Mouse (Mus musculus): ENCODE results near the gene Krt39.
A peak's percentile ranks its signal among the peaks of the same experiment; 100 is the strongest.

The Krt39 gene

DNA sequence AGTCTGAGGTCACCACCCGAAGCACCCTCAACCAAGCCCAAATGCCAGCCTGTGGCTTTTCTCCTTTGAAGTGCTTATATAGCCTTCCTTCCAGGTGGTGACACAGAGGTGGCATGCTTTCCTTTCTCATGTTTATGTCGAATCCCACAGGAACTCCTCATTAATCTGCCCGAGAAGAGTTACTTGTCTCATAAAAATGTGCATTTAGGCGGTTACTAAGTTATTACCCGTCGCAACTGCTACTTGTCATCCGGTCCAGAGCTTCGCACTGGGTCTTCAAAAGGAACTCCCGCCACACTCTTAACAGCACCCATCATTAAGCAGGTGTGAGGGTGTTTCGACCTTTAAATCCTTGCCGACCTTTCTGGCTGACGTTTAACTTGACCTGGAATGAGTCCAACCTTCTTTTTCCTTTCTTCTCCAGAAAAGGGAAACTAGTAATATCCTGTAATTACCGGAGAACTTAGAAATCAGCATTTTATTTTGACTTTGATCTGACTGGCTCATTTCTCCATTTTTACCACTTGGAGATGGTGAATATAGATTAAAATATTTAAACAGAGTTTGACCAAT is at the start of gene Krt39:
Gene Krt39, minus strand, starts transcription at position 51 of the 573 bp plus-strand sequence.
- no peak for DNase-seq (ENCODE audit: low read depth)

DNA sequence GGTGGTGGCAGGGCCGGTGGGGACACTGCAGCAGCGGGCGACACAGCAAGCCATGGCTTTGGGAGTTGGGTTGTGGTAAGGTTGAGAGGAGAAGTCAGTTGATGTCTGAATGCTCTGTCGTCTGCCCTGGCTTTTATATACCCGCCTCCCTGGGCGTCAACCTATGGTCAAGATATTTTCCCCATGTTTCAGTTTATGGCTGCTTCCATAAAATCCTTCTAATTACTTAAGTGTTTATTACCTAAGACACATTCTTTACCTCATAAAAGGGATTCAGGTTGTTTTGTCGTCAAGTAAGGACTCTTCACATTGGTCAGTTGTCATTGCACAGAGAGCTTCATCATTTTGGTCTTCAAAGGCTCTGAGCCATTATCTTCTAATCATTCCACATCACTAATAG is 45.4 kb upstream of the Krt39 start, which contains the start of gene Krtap3-1:
Gene Krtap3-1, minus strand, starts transcription at position 101 of the 400 bp plus-strand sequence.
- no peak for DNase-seq (ENCODE audit: low read depth)

DNA sequence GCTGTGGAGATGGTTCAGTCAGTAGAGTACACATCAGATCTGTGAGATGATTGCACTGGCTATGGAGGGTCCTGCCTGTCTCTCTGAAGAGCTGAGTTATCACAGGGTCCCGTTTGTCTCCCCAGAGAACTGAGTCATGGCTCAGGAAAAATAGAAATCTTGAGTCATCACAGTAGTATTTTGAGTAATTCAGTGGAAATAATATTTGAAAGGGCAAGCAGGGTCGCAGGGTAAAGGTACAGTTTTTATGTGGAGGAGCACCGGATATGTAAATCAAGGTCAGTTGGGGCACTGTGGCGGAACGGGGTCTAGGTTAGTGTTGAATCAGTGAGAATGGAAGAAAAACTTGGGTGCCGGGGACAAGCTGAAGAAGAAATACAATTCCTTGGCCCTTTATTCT is 41.4 kb upstream of the Krt39 start:
- no peak for DNase-seq (ENCODE audit: low read depth)

DNA sequence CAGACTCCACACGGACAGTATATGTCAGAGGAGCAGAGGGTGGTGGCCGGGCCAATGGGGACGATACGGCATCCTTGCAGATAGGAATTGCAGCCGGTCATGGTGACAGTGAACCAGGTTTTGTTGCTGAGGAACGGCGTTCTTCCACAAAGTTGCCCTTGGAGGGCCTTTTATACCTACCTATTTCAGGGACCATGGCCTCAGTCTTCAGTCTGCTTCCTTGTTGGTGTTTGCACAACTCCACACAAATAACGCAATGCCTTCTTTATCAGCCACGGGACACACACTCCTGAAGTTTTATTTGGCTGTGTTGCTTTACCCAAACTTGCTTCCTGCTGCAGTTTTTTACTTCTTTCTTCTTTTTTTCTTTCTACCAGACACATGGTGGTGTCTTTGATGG is 38.2 kb upstream of the Krt39 start, which contains the start of gene Gm11939:
Gene Gm11939, minus strand, starts transcription at position 101 of the 400 bp plus-strand sequence.
- DNase-seq (ENCODE audit: low read depth): no peak

DNA sequence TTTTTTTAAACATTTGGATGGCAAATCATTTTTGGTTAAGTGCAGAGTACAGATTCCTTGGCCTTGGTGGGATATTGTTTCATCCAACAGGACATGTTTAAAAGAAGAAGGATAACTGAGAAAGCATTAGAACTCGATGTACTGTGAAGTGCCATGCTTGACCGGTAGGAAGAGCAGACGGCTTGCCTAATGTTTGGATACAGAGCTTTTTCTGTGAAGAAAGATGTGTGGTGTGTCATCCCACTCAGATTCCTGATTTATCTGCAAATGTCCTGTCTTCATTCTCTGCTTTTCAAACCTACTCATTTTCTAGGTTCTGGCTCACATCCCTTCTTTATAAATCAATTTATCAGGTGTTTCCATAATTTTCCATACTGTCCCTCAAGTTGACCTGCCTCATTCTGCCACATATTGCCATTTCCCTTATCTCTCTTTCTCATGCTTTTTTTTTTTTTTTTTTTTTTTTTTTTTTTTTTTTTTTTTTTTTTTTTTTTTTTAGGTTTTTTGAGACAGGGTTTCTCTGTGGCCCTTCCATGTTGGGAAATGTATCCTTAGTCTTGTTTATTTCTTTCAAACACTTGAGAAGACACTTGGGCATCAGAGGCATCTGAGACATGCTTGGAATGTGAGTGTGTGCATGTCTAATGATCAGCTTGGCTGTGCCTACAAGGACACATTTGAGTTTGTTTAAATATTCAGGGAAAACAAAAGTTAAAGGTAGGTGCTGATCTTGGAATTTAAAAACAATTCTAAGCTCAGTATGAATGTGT is 37.0 kb upstream of the Krt39 start:
- no peak for DNase-seq (ENCODE audit: low read depth)

DNA sequence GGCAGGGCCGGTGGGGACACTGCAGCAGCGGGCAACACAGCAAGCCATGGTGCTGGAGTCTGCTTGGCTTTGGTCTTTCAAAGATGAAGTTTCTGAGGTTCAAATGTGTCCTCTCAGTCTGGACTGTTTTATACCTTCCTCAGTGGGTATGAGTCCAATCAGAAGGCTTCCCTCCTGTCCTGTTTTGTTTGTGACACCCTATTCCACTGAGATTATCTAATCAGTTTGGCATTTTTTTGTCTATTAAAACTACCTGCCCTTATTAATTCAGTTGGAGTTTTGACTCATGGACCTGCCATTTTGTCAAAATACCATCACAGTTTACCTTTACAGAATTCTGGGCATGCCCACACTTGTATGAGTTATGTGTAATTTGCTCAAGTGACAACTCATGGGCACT is 35.6 kb upstream of the Krt39 start, which contains the start of gene Krtap3-2:
Gene Krtap3-2, minus strand, starts transcription at position 101 of the 400 bp plus-strand sequence.
- no peak for DNase-seq (ENCODE audit: low read depth)

DNA sequence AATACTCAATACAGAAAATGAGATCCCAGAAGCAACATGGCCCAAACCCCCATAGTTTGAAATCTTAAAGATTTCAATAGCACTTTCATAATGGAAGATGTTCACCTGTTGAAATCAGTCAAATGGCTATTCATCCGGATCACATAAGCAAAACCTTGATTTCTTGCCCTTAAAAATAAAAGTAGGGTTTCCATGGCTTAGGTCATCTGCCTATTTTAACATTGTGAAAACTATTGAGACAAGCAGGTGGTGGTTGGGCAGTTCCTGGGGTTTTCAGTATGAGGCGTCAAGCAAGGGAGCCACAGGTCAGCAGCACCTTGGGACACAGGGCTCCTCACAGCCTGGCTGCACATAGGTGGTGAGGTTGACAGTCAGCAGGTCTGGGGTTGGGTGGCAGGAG is 35.1 kb upstream of the Krt39 start:
- DNase-seq (ENCODE audit: low read depth): no peak

DNA sequence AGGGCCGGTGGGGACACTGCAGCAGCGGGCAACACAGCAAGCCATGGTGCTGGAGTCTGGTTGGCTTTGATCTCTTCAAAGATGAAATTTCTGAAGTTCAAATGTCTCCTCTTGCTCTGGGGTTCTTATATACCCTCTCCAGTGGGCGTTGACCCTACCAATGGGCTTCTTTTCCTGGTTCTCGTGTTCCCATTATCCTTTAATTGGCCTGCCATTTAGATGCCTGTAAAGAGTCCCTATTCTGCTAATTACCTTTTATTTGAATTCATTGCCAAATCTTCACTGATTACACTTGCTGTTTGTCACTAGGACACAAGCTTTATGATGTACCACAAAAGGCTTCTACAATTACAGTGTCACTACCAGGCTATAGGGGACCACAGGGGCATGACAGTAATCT is 29.6 kb upstream of the Krt39 start, which contains the start of gene Krtap3-3:
Gene Krtap3-3, minus strand, starts transcription at position 101 of the 400 bp plus-strand sequence.
- no peak for DNase-seq (ENCODE audit: low read depth)

DNA sequence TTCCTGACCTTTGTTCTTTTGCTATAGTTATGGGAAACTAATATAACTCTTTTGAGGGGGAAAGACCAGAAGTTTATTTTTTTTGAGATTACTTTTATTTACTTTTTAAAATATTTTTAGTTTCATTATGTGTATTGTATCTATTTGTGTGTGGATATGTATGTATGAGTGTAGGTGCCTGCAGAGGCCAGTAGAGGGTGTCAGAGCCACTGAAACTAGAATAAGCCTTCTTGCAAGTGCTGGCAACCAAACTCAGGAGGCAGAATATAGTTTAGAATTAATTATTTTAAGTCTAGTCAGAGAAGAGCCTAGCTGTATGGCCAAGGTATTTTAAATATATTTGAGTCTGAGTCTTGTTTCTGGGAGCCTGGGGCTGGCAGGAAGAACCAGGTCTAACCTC is 26.8 kb upstream of the Krt39 start:
- DNase-seq (ENCODE audit: low read depth): peak; percentile 12

DNA sequence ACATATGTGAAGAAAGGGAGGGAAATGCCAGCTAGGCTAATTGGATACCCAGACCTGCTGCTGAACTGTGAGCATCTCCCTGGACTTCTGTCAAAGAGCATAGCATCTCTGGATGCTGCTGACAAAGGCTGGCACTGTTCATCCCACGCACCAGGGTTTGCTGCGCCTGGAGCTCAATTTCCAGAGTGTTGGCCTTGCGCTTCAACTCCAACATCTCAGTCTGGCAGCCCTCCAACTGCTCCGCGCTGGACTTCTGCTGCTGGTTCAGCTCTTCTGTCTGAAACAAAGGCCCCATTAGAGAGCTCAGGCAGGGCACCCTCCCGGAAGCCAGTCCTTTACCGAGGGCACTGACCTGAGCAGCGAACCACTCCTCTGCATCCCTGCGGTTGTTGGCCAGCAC is 18.6 kb upstream of the Krt39 start:
- no peak for DNase-seq (ENCODE audit: low read depth)

DNA sequence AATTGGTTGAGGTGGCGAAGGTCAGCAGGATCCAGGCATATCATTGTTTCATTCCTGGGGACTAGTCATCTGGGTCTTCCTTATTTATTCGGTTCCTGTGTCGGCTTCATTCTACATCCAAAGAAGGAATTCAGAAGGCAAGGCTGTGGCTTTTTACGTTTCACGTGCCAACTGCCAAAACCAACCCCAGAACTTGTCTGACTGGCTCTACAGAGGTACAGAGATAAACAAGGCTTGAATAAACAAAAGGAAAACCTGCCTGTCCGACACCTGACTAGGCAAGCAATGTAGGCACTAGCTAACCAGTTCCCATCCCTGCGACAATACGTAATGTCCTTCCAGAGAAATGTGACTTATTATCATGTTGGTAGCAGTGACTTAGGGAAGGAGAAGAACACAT is 7.0 kb downstream of the Krt39 start:
- no peak for DNase-seq (ENCODE audit: low read depth)

DNA sequence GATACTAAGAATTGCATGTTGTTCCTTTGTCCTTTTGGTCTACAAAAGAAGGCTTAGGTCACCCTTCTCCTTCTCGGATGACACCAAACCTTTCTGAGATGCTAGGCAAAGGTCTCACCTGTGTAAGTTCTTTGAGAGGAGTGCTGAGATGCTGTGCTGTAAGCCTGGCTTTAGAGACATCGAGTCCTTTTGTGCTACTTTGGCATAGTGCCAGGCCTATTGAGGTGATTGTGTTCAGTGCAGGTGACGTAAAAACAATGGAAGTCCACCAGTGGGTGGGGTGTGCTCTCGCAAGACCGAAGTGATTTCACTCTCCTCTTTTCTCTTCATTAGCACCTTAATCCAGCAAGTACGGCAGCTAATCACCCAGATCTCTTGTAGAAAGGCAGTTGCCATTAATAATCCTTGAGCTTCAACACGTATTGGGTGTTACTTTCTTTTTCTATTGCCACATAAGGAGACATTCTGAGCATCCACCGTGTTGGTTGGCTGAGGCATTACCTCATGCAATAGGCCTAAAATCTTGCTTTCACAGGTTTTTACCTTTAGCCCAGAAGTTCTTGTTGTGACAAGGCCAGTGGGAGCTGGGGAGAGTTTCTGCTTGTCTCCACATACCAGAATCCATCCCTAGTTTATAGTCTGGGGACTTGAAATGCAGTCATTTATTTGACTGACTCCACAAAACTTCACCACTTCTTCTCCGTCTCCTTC is 20.9 kb downstream of the Krt39 start:
- DNase-seq (ENCODE audit: low read depth): no peak

DNA sequence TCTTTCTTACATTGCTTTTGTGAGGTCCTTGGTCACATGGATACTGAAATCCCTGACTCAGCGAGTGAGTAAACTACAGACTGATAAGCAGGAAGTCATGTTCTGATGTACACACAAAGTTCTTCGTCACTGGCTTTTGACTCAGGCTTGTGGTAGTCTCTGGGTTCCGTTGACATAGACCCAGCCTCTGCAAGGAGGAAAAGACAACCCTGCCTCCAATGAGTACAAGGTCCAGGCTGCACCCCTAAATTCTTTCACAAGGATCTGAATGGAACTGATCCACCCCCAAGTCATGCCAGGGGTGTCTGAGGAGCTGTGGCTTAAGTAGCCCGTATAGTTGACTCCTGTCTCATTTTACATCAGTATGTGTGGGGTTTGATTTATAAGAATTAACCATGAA is 24.7 kb downstream of the Krt39 start:
- peak; percentile 17 for DNase-seq (ENCODE audit: low read depth)

DNA sequence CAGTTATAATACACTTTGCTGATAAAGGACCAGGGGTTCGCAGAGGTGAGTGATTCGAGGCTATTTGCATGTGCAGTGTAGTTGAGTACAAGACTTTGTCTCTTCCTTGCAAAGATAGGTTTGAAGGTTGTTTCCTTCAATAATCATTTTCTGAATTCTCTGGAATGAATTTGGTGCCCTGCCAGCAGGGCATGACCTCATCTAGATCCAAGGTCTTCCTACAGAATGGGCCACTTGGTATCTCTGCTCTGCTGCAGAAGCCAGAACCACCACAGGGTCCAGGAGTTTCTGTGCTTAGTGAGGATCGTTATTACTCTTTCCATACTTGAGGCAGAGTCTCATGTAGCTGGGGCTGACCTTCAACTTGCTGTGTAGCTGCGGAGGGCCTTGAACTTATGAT is 26.4 kb downstream of the Krt39 start:
- DNase-seq (ENCODE audit: low read depth): no peak

DNA sequence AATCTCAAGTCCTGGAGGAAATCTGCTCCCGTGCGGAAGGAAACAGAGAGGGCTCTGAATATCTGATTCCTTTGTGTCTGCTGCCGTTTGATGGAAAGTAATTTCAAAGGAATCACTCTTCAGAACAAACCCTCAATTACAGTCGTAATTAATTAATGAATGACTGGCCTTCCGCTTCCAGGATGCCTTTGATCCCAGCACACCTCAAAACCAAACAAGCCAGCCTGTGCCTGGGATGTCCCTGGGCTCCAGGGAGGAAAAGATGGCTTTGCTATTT is 27.6 kb downstream of the Krt39 start:
- DNase-seq (ENCODE audit: low read depth): no peak

DNA sequence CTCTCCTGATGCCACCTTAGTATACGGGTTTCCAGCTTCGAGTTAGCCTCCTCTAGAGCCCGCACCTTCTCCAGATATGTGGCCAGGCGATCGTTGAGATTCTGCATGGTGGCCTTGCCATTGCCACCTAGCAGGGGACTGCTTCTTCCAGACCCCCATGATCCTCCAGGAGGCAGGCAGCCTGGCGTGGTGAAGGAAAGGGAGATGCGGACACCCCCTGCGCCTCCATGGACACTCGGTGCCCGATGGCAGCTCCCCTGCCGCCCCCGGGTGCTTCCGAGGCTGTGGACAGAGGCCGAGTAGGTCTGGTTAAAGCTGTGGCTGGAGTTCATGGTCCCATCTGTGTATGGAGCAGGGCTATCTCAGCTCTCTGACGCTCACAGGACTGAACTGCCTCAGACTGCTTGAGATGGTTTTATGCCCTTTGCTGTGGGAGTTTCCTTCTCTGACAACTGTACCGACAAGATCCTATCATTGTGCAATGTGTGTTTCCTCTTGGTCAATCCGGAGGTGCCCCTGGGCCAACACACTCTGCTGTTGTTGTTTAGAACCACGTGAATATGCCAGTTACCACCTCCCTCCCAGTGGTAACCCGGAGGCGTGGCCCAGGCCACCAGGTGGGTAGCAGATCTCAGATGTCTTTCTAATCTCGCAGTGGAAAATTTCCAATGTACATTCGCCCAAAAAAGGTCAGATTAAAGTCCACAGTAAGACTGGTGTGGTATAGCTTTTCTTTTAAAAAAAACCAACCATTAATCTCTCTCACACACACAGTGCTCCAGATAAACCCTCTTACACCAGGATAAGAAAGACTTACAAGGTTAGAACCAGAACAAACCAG is 28.2 kb downstream of the Krt39 start, which contains the start of gene Krt23:
Gene Krt23, minus strand, starts transcription at position 405 of the 841 bp plus-strand sequence.
- DNase-seq (ENCODE audit: low read depth): peak; percentile 29

DNA sequence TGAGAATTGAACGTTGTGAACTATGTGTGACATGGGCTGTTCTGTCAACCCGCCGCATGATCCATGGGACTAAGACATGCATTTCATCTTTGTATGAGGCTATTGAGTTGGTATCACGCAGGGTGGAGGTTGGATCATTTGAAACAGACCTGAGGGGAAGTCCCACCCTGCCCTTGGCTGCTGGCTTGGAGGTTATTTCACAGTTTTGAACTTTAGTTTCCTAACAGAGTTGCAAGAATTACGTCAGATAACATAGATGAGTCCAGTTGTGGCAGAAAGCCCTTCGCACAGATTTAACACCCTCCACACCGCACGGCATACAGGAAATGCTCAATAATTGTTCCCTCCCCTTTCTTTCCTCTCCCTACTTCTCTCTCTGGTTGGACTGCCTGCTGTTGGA is 30.1 kb downstream of the Krt39 start:
- DNase-seq (ENCODE audit: low read depth): no peak

DNA sequence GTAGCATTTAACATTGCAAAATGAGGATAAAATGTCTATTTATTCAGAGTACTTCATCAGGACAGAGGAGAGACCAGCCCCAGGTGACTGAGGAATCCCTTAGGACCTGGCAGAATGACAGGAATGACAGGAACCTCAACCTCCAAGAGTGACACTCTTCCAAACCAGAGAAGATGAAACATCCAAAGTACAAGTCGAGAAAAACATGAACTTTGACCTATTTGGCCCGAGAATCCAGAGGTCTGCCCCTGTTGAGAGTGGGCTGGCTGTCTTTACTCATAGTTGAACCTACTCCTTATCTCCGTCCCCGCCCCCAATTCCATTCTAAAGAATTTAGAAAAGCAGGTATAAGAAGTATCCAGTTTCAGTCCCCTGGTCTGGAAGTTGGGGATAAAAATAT is 30.5 kb downstream of the Krt39 start:
- no peak for DNase-seq (ENCODE audit: low read depth)

DNA sequence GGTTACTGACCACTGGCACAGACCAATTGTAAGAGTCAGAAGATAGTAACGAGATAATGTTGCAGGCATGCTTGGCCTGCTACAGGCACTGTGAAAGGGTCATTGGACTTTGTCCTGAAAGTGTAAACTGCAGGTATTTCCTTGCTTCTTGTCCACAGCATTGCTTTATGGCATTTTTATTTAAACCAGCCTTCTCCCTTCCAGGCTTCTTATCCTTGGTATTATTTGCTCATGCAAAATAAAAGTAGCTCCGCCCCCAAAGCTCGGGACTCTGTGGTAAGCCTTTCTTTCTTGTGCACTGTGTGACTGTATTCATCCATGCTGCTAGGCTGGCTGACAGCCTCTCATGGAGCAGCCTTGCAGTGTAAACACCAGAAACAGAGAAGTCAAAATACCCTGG is 31.9 kb downstream of the Krt39 start:
- no peak for DNase-seq (ENCODE audit: low read depth)

DNA sequence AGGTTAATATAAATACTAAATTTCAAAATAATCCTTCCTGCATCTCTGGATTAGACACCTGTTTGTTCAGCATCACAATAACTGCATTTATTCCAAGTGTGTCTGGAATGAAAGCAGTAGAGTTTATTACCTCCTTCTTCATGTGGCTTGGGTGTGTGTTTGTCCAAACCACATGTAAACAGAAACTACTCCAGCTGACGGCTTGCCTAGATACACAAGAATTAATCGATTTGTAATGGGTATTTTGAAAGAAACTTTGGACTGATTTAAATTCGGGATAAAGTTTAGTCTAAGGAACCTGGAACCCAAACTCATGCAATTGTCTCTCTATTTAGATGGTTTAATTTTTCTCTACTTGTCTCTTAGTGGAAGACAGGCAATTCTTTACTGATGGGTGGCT is 46.2 kb downstream of the Krt39 start:
- no peak for DNase-seq (ENCODE audit: low read depth)

DNA sequence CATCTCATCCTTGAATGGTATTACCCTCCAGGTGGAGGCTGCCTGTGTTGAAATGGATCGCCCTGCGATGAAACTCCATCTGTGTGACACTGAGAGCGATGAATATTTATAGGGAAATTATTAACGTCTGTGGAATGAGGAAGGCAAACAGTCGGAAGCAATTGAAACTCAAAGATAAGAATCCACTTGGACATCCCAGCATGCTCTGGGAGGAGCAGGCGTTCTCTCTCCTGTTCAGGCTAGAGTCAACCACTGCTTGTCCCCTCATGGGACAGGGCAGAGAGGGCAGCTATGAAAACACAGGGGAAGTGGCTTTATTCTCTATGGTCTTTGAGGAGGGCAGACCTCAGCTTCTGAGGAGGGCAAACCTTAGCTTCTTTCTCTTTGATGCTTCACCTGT is 47.7 kb downstream of the Krt39 start:
- DNase-seq (ENCODE audit: low read depth): no peak

DNA sequence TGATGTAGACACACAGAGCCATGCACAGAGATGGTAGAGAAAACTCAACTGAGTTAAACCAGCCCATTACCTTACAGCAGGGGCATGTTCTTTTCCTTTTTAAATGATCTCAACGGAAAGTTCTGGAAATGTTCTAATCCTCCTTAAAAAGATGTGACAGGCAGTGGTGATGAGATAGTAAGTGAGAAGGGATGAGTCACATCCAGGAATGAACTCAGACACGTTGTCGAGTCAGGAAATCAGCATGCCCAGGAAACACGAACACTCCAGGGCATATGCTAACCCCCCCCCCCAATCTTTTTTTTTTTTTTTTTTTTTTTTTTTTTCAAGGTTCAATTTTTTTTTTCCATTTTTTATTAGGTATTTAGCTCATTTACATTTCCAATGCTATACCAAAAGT is 48.7 kb downstream of the Krt39 start:
- no peak for DNase-seq (ENCODE audit: low read depth)
